Mouse (Mus musculus) embryonic stem cell, embryonic (primary cell): ENCODE data around the gene Abca12.

ENCODE experiments used
- CTCF ChIA-PET, 4 experiments: fragments of 300-600 bp in 2 of 4; fragments of 350-600 bp in 2 of 4; sonication (Branson Sonifier 250); formaldehyde crosslinking; loops; one replicate each; lab custom pipeline; 2022; ENCODE audit warnings: inconsistent platforms in 2 of 4; lab: Charles Lee
- POLR2A ChIA-PET, 4 experiments: fragments of 300-600 bp in 2 of 4; fragments of 350-600 bp in 2 of 4; sonication (Branson Sonifier 250); formaldehyde crosslinking; loops; one replicate each; lab custom pipeline; 2022; ENCODE audit warnings: antibody characterized with exemption in 4 of 4, inconsistent platforms in 1 of 4; lab: Charles Lee

The Abca12 gene

GRCm38 (mm10) chr1:71241396-71241795 is 173.3 kb downstream of the Abca12 start:
- CTCF ChIA-PET, result no interaction called here
- POLR2A ChIA-PET, result interaction anchor here in 1 of 4 experiments (0.7 to 0.8 kb wide), 2 partner anchors 14 to 73 kb away, joined by 3 read pairs; no protein-coding TSS in a partner anchor

GRCm38 (mm10) chr1:71239586-71239985 is 175.1 kb downstream of the Abca12 start:
- ChIA-PET CTCF (no interaction called here), POLR2A (no interaction called here)

- POLR2A ChIA-PET, result no interaction called here
- CTCF ChIA-PET, result no interaction called here
Measured at GRCm38 (mm10) chr1:71235335-71235734, 179.4 kb downstream of the Abca12 start.

- ChIA-PET POLR2A (interaction anchor here in 1 of 4 experiments (1.5 kb wide), 1 partner anchor 129 kb away, joined by 3 read pairs; no protein-coding TSS in a partner anchor), CTCF (no interaction called here)
Measured at GRCm38 (mm10) chr1:71231211-71231610, 183.5 kb downstream of the Abca12 start.

- POLR2A ChIA-PET, result no interaction called here
- CTCF ChIA-PET, result no interaction called here
Measured at GRCm38 (mm10) chr1:71203581-71203980, 211.1 kb downstream of the Abca12 start.

- CTCF ChIA-PET, result no interaction called here
- POLR2A ChIA-PET, result no interaction called here
Measured at GRCm38 (mm10) chr1:71196191-71196590, 218.5 kb downstream of the Abca12 start.

- CTCF ChIA-PET, result no interaction called here
- POLR2A ChIA-PET, result no interaction called here
Measured at GRCm38 (mm10) chr1:71195333-71195732, 219.4 kb downstream of the Abca12 start.

GRCm38 (mm10) chr1:71193931-71194330 is 220.8 kb downstream of the Abca12 start:
- ChIA-PET POLR2A (no interaction called here), CTCF (no interaction called here)
